ENCODE assay signal across 9 mouse cellular contexts in genomic region chr13:75992169-75993028, GRCm38 (mm10). TPM values are rescaled to one million over a fixed set of nuclear protein-coding genes. Genes with fewer than 3 reads are reported as not detected.
A peak's percentile ranks its signal among the peaks of the same experiment; 100 is the strongest.
DNase-seq lines count a peak whose midpoint lies in the region; ATAC-seq lines count a peak whose summit lies in the region.
"Had no signal": no experiment of that assay in that cellular context is flagged by ENCODE, and none has a peak within 500 bp of the region (broad histone marks: within the 10 kb centered on the region; RNA-seq: fewer than 3 reads in every experiment).

No protein-coding gene starts in this region.

- 67% methylated on average over 9 of the region's 9 CpGs for WGBS in hindbrain, embryonic 11.5 days
- 74% methylated on average over 9 of the region's 9 CpGs for WGBS in hindbrain, embryonic 10.5 days
- 66% methylated on average over 9 of the region's 9 CpGs for WGBS in embryonic facial prominence, embryonic 10.5 days
- 58% methylated on average over 9 of the region's 9 CpGs for WGBS in midbrain, embryonic 12.5 days

- H3K4me1 ChIP-seq in hindbrain, embryonic 11.5 days (replicated peaks; ENCODE audit: control insufficient read depth, insufficient read depth, low read length) = no peaks in the 10 kb centered on the region
- no peaks in the 10 kb centered on the region for H3K4me1 ChIP-seq in hindbrain, embryonic 10.5 days (replicated peaks)
- H3K4me1 ChIP-seq in embryonic facial prominence, embryonic 10.5 days = no peaks in the 10 kb centered on the region
- H3K4me1 ChIP-seq in midbrain, embryonic 12.5 days = no peaks in the 10 kb centered on the region

- H3K27me3 ChIP-seq in hindbrain, embryonic 11.5 days (ENCODE audit: control insufficient read depth, insufficient read depth, low read length) = no peaks in the 10 kb centered on the region
- no peaks in the 10 kb centered on the region for H3K27me3 ChIP-seq in hindbrain, embryonic 10.5 days (ENCODE audit: insufficient read depth, poor library complexity, severe bottlenecking)
- H3K27me3 ChIP-seq in embryonic facial prominence, embryonic 10.5 days (replicated peaks; ENCODE audit: low read depth, poor library complexity, severe bottlenecking) = no peaks in the 10 kb centered on the region
- no peaks in the 10 kb centered on the region for H3K27me3 ChIP-seq in midbrain, embryonic 12.5 days

- H3K9ac ChIP-seq in hindbrain, embryonic 11.5 days (ENCODE audit: low read depth, low read length) = no peak overlapping the region
- H3K9ac ChIP-seq in midbrain, embryonic 12.5 days (replicated peaks) = no peak overlapping the region
- H3K9ac ChIP-seq: liver, embryonic 14.5 days had no signal

- H3K4me2 ChIP-seq in hindbrain, embryonic 11.5 days (replicated peaks; ENCODE audit: low read depth, low read length) = no peak overlapping the region
- H3K4me2 ChIP-seq in midbrain, embryonic 12.5 days (replicated peaks) = no peak overlapping the region

- peak; percentile 95 for ATAC-seq in hindbrain, embryonic 11.5 days (ENCODE audit: low FRiP score)
- ATAC-seq in midbrain, embryonic 12.5 days (ENCODE audit: low FRiP score, low read depth) = peak; percentile 95

- intact Hi-C loops in left cerebral cortex, postnatal 14 days (cut with DNase I) = no loop called here

- H3K27ac ChIP-seq in hindbrain, embryonic 11.5 days (ENCODE audit: low read depth, low read length) = no peak overlapping the region
- H3K27ac ChIP-seq in hindbrain, embryonic 10.5 days = no peak overlapping the region
- H3K27ac ChIP-seq in embryonic facial prominence, embryonic 10.5 days (replicated peaks) = no peak overlapping the region
- H3K27ac ChIP-seq in midbrain, embryonic 12.5 days (replicated peaks) = peak overlapping the region; percentile 54
- H3K27ac ChIP-seq: liver, embryonic 14.5 days had no signal

- no peaks in the 10 kb centered on the region for H3K36me3 ChIP-seq in hindbrain, embryonic 11.5 days (ENCODE audit: control insufficient read depth, insufficient read depth, low read length)
- H3K36me3 ChIP-seq in hindbrain, embryonic 10.5 days = no peaks in the 10 kb centered on the region
- no peaks in the 10 kb centered on the region for H3K36me3 ChIP-seq in embryonic facial prominence, embryonic 10.5 days (replicated peaks)
- no peaks in the 10 kb centered on the region for H3K36me3 ChIP-seq in midbrain, embryonic 12.5 days

- H3K4me3 ChIP-seq in hindbrain, embryonic 11.5 days (ENCODE audit: low read depth, low read length) = no peak overlapping the region
- H3K4me3 ChIP-seq in hindbrain, embryonic 10.5 days = no peak overlapping the region
- H3K4me3 ChIP-seq in embryonic facial prominence, embryonic 10.5 days = no peak overlapping the region
- H3K4me3 ChIP-seq in midbrain, embryonic 12.5 days = no peak overlapping the region

- H3K9me3 ChIP-seq in hindbrain, embryonic 11.5 days (ENCODE audit: control insufficient read depth, low read length) = no peaks in the 10 kb centered on the region
- no peaks in the 10 kb centered on the region for H3K9me3 ChIP-seq in hindbrain, embryonic 10.5 days
- H3K9me3 ChIP-seq in embryonic facial prominence, embryonic 10.5 days = peaks cover 5% of the 10 kb centered on the region; the same call in 1 of the 2 replicates
- 0 out of 2 replicates have a peak, but pooled peaks cover 2% of the 10 kb centered on the region for H3K9me3 ChIP-seq in midbrain, embryonic 12.5 days

- DNase-seq in hindbrain, embryonic 11.5 days (ENCODE audit: low spot score) = peak; percentile 29
- no peak for DNase-seq in hindbrain, embryonic 10.5 days (ENCODE audit: low spot score)
- DNase-seq in embryonic facial prominence, embryonic 10.5 days (ENCODE audit: low spot score) = peak; percentile 14
- peak; percentile 32 for DNase-seq in kidney, adult 18-20 months
- no peak for DNase-seq in left cerebral cortex, adult 8-10 months (ENCODE audit: low spot score in 2 of 2)
- no peak for DNase-seq in urinary bladder, adult 2 months (ENCODE audit: low spot score)
- DNase-seq in left cerebral cortex, postnatal 14 days (ENCODE audit: low spot score in 2 of 2) = no peak

RNA-seq across cellular contexts. Expression of gene Spata9, which starts 25.4 kb away (rescaled TPM):
- 0.97 and 1.0 TPM in 2 replicates for polyA plus RNA-seq in hindbrain, embryonic 11.5 days (2014; fragmentation: Nextera tagmentation; extraction: Ambion mirVana)
- polyA plus RNA-seq in hindbrain, embryonic 10.5 days (2016; fragmentation: Nextera tagmentation; extraction: Ambion mirVana) = 0.47 and 0.77 TPM in 2 replicates
- polyA plus RNA-seq in embryonic facial prominence, embryonic 10.5 days (2016; fragmentation: Nextera tagmentation; extraction: Ambion mirVana) = 0.56 and 0.62 TPM in 2 replicates
- polyA plus RNA-seq in midbrain, embryonic 12.5 days (2016; fragmentation: Nextera tagmentation; extraction: Ambion mirVana) = 0.51 and 1.4 TPM in 2 replicates
- total RNA-seq in left cerebral cortex, adult 8-10 months (2022) = under 1 TPM in 3 of 4 experiments, not detected in 1; 0.35 to 0.80 (median 0.53) TPM
- polyA plus RNA-seq in urinary bladder, adult 2 months (2012; rRNA removed) = not detected in 2 replicates
- not detected for total RNA-seq in left cerebral cortex, postnatal 14 days (2021)

RNA-seq across cellular contexts. Expression of gene Rfesd, which starts 26.1 kb away (rescaled TPM):
- 18.0 and 19.4 TPM in 2 replicates for polyA plus RNA-seq in hindbrain, embryonic 11.5 days (2014; fragmentation: Nextera tagmentation; extraction: Ambion mirVana)
- 20.8 and 25.8 TPM in 2 replicates for polyA plus RNA-seq in hindbrain, embryonic 10.5 days (2016; fragmentation: Nextera tagmentation; extraction: Ambion mirVana)
- 24.1 and 26.2 TPM in 2 replicates for polyA plus RNA-seq in embryonic facial prominence, embryonic 10.5 days (2016; fragmentation: Nextera tagmentation; extraction: Ambion mirVana)
- polyA plus RNA-seq in midbrain, embryonic 12.5 days (2016; fragmentation: Nextera tagmentation; extraction: Ambion mirVana) = 20.3 and 20.9 TPM in 2 replicates
- total RNA-seq in left cerebral cortex, adult 8-10 months (2022) = 10 to 100 TPM; 18.1 to 20.2 (median 19.4) TPM
- 16.4 and 17.5 TPM in 2 replicates for polyA plus RNA-seq in urinary bladder, adult 2 months (2012; rRNA removed)
- 10 to 100 TPM; 15.8 to 16.3 TPM for total RNA-seq in left cerebral cortex, postnatal 14 days (2021)

RNA-seq across cellular contexts. Expression of gene Rhobtb3, which starts 48.7 kb away (rescaled TPM):
- 55.2 and 64.5 TPM in 2 replicates for polyA plus RNA-seq in hindbrain, embryonic 11.5 days (2014; fragmentation: Nextera tagmentation; extraction: Ambion mirVana)
- polyA plus RNA-seq in hindbrain, embryonic 10.5 days (2016; fragmentation: Nextera tagmentation; extraction: Ambion mirVana) = 39.8 and 42.4 TPM in 2 replicates
- polyA plus RNA-seq in embryonic facial prominence, embryonic 10.5 days (2016; fragmentation: Nextera tagmentation; extraction: Ambion mirVana) = 52.1 and 52.7 TPM in 2 replicates
- 55.4 and 66.0 TPM in 2 replicates for polyA plus RNA-seq in midbrain, embryonic 12.5 days (2016; fragmentation: Nextera tagmentation; extraction: Ambion mirVana)
- 10 to 100 TPM; 16.9 to 19.9 (median 19.5) TPM for total RNA-seq in left cerebral cortex, adult 8-10 months (2022)
- polyA plus RNA-seq in urinary bladder, adult 2 months (2012; rRNA removed) = 10.1 and 11.6 TPM in 2 replicates
- 10 to 100 TPM; 15.3 to 17.3 TPM for total RNA-seq in left cerebral cortex, postnatal 14 days (2021)

Comparison
In these comparisons a context has a peak if more than half of its experiments do, and no peak if none do; other contexts are left out.
1. DNase-seq: peak in hindbrain, embryonic 11.5 days (single experiment), embryonic facial prominence, embryonic 10.5 days (single experiment) and kidney, adult 18-20 months (single experiment); none in hindbrain, embryonic 10.5 days (single experiment), left cerebral cortex, adult 8-10 months (0 of 2), urinary bladder, adult 2 months (single experiment) and left cerebral cortex, postnatal 14 days (0 of 2).